In the genomic region with DNA sequence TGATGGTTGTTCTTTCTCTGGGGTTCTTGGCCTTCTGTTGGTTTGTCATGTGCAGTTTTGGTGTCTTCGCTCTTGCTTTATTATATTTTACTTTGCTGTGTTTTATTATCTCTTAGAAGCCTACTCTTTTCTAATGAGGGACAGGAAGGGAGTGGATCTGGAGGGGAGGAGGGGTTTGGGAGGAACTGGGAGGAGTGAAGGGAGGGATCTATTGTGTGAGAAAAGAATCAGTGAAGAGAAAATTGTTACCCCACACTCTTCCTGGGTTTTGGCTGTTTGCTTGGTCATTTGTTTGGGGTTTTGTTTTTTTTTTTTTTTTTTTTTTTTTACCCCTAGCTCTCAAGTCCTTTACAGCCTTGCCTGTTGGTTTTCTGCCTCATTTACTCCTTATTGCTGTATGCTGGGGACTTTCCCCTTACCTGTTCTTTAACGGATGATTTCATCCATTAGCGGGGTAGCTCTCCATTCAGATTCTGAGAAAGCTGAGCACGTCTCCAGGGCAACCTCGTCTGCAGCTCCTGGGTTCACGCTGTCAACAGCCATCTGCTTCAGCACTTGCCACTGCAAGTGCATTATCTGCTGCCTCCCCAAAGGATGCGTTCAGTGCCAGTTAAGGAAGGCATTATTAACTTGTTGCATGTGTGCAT, we compare ENCODE assay signal across 13 mouse cellular contexts. TPM values are rescaled to one million over a fixed set of nuclear protein-coding genes. Genes with fewer than 3 reads are reported as not detected.
A peak's percentile ranks its signal among the peaks of the same experiment; 100 is the strongest.
DNase-seq lines count a peak whose midpoint lies in the region; ATAC-seq lines count a peak whose summit lies in the region.
"Had no signal": no experiment of that assay in that cellular context is flagged by ENCODE, and none has a peak within 500 bp of the region (broad histone marks: within the 10 kb centered on the region; RNA-seq: fewer than 3 reads in every experiment).

No protein-coding gene starts in this region.

- DNase-seq in kidney, adult 9 months: no peak
- DNase-seq in mesoderm, embryonic 11.5 days (ENCODE audit: low read depth, low spot score): peak; percentile 40
- DNase-seq in thymus, postnatal 4 days: no peak
- DNase-seq in heart, adult 9 months (ENCODE audit: low spot score in 2 of 2): no peak
- DNase-seq: adrenal gland, adult 8-10 months; cerebellum, adult 2 months; heart, adult 18-20 months; liver, embryonic 13.5 days; thymus, postnatal 25 days had no signal

- no peak overlapping the region for H3K27ac ChIP-seq in kidney, embryonic 14.5 days (ENCODE audit: low read depth, low read length)
- H3K27ac ChIP-seq in forebrain, embryonic 12.5 days: peak overlapping the region; percentile 70
- H3K27ac ChIP-seq in neural tube, embryonic 15.5 days (replicated peaks): no peak overlapping the region
- H3K27ac ChIP-seq: liver, embryonic 13.5 days had no signal

- no peaks in the 10 kb centered on the region for H3K9me3 ChIP-seq in kidney, embryonic 14.5 days (ENCODE audit: control insufficient read depth, low read length)
- no peaks in the 10 kb centered on the region for H3K9me3 ChIP-seq in forebrain, embryonic 12.5 days
- no peaks in the 10 kb centered on the region for H3K9me3 ChIP-seq in neural tube, embryonic 15.5 days (replicated peaks)
- H3K9me3 ChIP-seq: liver, embryonic 13.5 days had no signal

- H3K4me1 ChIP-seq in kidney, embryonic 14.5 days (ENCODE audit: control insufficient read depth, insufficient read depth, low read length): no peaks in the 10 kb centered on the region
- peaks cover 16% of the 10 kb centered on the region for H3K4me1 ChIP-seq in forebrain, embryonic 12.5 days
- peaks cover 12% of the 10 kb centered on the region for H3K4me1 ChIP-seq in neural tube, embryonic 15.5 days
- H3K4me1 ChIP-seq: liver, embryonic 13.5 days had no signal

- no peak overlapping the region for H3K4me3 ChIP-seq in kidney, embryonic 14.5 days (ENCODE audit: low read length)
- no peak overlapping the region for H3K4me3 ChIP-seq in forebrain, embryonic 12.5 days (replicated peaks)
- no peak overlapping the region for H3K4me3 ChIP-seq in neural tube, embryonic 15.5 days (replicated peaks)
- H3K4me3 ChIP-seq: liver, embryonic 13.5 days had no signal

- peak; percentile 78 for ATAC-seq in kidney, embryonic 14.5 days (ENCODE audit: low FRiP score, low TSS enrichment)
- peak; percentile 85 for ATAC-seq in forebrain, embryonic 12.5 days (ENCODE audit: low FRiP score)
- ATAC-seq in neural tube, embryonic 15.5 days (ENCODE audit: low FRiP score): peak; percentile 71; the same call in 1 of the 2 replicates
- no peak for ATAC-seq in megakaryocyte progenitor cell, adult 5-6 weeks (replicated peaks; ENCODE audit: poor library complexity)

- H3K9ac ChIP-seq in kidney, embryonic 14.5 days (ENCODE audit: low read depth, low read length): no peak overlapping the region
- H3K9ac ChIP-seq in forebrain, embryonic 12.5 days: no peak overlapping the region
- no peak overlapping the region for H3K9ac ChIP-seq in neural tube, embryonic 15.5 days (replicated peaks)
- H3K9ac ChIP-seq: liver, embryonic 13.5 days had no signal

- no peak overlapping the region for H3K4me2 ChIP-seq in kidney, embryonic 14.5 days (replicated peaks; ENCODE audit: low read depth, low read length)
- no peak overlapping the region for H3K4me2 ChIP-seq in forebrain, embryonic 12.5 days
- H3K4me2 ChIP-seq in neural tube, embryonic 15.5 days: no peak overlapping the region
- H3K4me2 ChIP-seq: liver, embryonic 13.5 days had no signal

- WGBS in kidney, embryonic 14.5 days: 18% methylated on average over 7 of the region's 7 CpGs
- WGBS in forebrain, embryonic 12.5 days: 12% methylated on average over 7 of the region's 7 CpGs
- 9% methylated on average over 7 of the region's 7 CpGs for WGBS in neural tube, embryonic 15.5 days

- H3K27me3 ChIP-seq in kidney, embryonic 14.5 days (ENCODE audit: control insufficient read depth, insufficient read depth, low read length): no peaks in the 10 kb centered on the region
- no peaks in the 10 kb centered on the region for H3K27me3 ChIP-seq in forebrain, embryonic 12.5 days
- no peaks in the 10 kb centered on the region for H3K27me3 ChIP-seq in neural tube, embryonic 15.5 days (replicated peaks)
- H3K27me3 ChIP-seq: liver, embryonic 13.5 days had no signal

- H3K36me3 ChIP-seq in kidney, embryonic 14.5 days (ENCODE audit: control insufficient read depth, insufficient read depth, low read length): no peaks in the 10 kb centered on the region
- H3K36me3 ChIP-seq in forebrain, embryonic 12.5 days (replicated peaks): no peaks in the 10 kb centered on the region
- no peaks in the 10 kb centered on the region for H3K36me3 ChIP-seq in neural tube, embryonic 15.5 days
- H3K36me3 ChIP-seq: liver, embryonic 13.5 days had no signal

RNA-seq across cellular contexts. Expression of gene Dnajc21, which starts 49.1 kb away (rescaled TPM):
- polyA plus RNA-seq in kidney, embryonic 14.5 days (2014; fragmentation: Nextera tagmentation; extraction: Ambion mirVana): 17.1 and 20.3 TPM in 2 replicates
- polyA plus RNA-seq in forebrain, embryonic 12.5 days (2016; fragmentation: Nextera tagmentation; extraction: Ambion mirVana): 15.7 and 16.2 TPM in 2 replicates
- polyA plus RNA-seq in neural tube, embryonic 15.5 days (2015; fragmentation: Nextera tagmentation; extraction: Ambion mirVana): 11.0 and 12.3 TPM in 2 replicates
- 41.6 and 54.4 TPM in 2 replicates for total RNA-seq in megakaryocyte progenitor cell, adult 5-6 weeks (2015)
- 40.9 and 46.0 TPM in 2 replicates for total RNA-seq in megakaryocyte progenitor cell, adult 5-6 weeks (2017)
